Mouse (Mus musculus) CH12.LX (cell line): ENCODE measurements at regions not wholly inside any gene's neighbourhood (a gene's known extent, or its start where the extent isn't known, plus 50 kb on each side); places are given as distances from the start of the nearest gene placed in this dataset.

Experiments
- DNase-seq: peaks from one replicate; pipeline ENCODE4 v3.0.0-alpha.2; 2013; ENCODE audit errors: extremely low read depth
- H3K27ac ChIP-seq: 2 replicates; pipeline ENCODE4 v1.5.1; 2012; ENCODE audit warnings: low read depth, mild to moderate bottlenecking, control low read depth, moderate library complexity; ENCODE audit not compliant: insufficient read depth
- H3K27me3 ChIP-seq: replicated peaks from 2 replicates; pipeline ENCODE3; 2012; ENCODE audit warnings: inconsistent platforms
- H3K36me3 ChIP-seq, 2 experiments: replicated peaks in 1 of 2; 2 replicates each; pipeline versions ENCODE3 to v1.6.1; 2012; ENCODE audit warnings: inconsistent platforms in 1 of 2, low read length in 1 of 2, mild to moderate bottlenecking in 1 of 2, mixed read lengths in 1 of 2, moderate library complexity in 1 of 2; ENCODE audit not compliant: control insufficient read depth in 1 of 2, insufficient read depth in 1 of 2
- H3K4me1 ChIP-seq, 2 experiments: 2 replicates each; pipeline ENCODE4 v1.6.1; 2012; ENCODE audit warnings: inconsistent platforms in 1 of 2, moderate library complexity in 1 of 2; ENCODE audit not compliant: insufficient read depth in 2 of 2, control insufficient read depth in 1 of 2
- H3K4me2 ChIP-seq: 2 replicates; pipeline ENCODE4 v1.6.1; 2012; ENCODE audit warnings: low read depth, mild to moderate bottlenecking, control low read depth; ENCODE audit not compliant: poor library complexity, insufficient read depth, severe bottlenecking
- H3K4me3 ChIP-seq, 3 experiments: fragments of 150-350 bp in 1 of 3; sonication (generic) in 1 of 3; replicated peaks in 1 of 3; 2 replicates each; pipeline versions ENCODE3 to v1.5.1; 2011 to 2012; ENCODE audit warnings: low read depth in 2 of 3, low read length in 2 of 3, mild to moderate bottlenecking in 2 of 3, moderate library complexity in 2 of 3, control low read depth in 1 of 3, improper control_type of control experiment in 1 of 3, inconsistent platforms in 1 of 3, mixed read lengths in 1 of 3; ENCODE audit not compliant: poor library complexity in 1 of 3
- H3K79me2 ChIP-seq: replicated peaks from 2 replicates; pipeline ENCODE4 v1.6.1; 2012; ENCODE audit warnings: mild to moderate bottlenecking, moderate library complexity; ENCODE audit not compliant: control insufficient read depth, poor library complexity, insufficient read depth, severe bottlenecking; ENCODE audit errors: extremely low read depth
- H3K9ac ChIP-seq: 2 replicates; pipeline ENCODE4 v1.6.1; 2012; ENCODE audit warnings: low read depth, mild to moderate bottlenecking, control low read depth, moderate library complexity; ENCODE audit not compliant: insufficient read depth
- H3K9me3 ChIP-seq: replicated peaks from 2 replicates; pipeline ENCODE3; 2012; ENCODE audit warnings: low read length, inconsistent platforms, mixed read lengths
- BHLHE40 ChIP-seq: IDR thresholded peaks from 2 replicates; pipeline ENCODE4 v1.6.1; 2011; ENCODE audit warnings: mild to moderate bottlenecking, low read depth, low read length, improper control_type of control experiment
- CHD1 ChIP-seq: IDR thresholded peaks from 2 replicates; pipeline ENCODE4 v1.6.1; 2012; ENCODE audit warnings: low read depth, low read length, improper control_type of control experiment, inconsistent platforms
- CHD2 ChIP-seq: IDR thresholded peaks from 2 replicates; pipeline ENCODE4 v1.6.1; 2011; ENCODE audit warnings: low read length, improper control_type of control experiment
- CTCF ChIP-seq, 2 experiments: IDR thresholded peaks in 1 of 2; conservative IDR thresholded peaks in 1 of 2; 2 replicates each; pipeline ENCODE4 v1.5.1; 2011 to 2012; ENCODE audit warnings: low read depth in 2 of 2, low read length in 2 of 2, improper control_type of control experiment in 1 of 2, inconsistent platforms in 1 of 2, mild to moderate bottlenecking in 1 of 2, moderate library complexity in 1 of 2
- E2F4 ChIP-seq: IDR thresholded peaks from 2 replicates; pipeline ENCODE4 v1.6.1; 2011; ENCODE audit warnings: low read depth, low read length, improper control_type of control experiment; ENCODE audit not compliant: insufficient replicate concordance
- ELF1 ChIP-seq: IDR thresholded peaks from 2 replicates; pipeline ENCODE4 v1.6.1; 2014; ENCODE audit warnings: low read depth, mild to moderate bottlenecking, inconsistent platforms, low read length, improper control_type of control experiment
- GABPA ChIP-seq: IDR thresholded peaks from 2 replicates; pipeline ENCODE4 v1.6.1; 2012; ENCODE audit warnings: low read depth, low read length, improper control_type of control experiment, inconsistent platforms; ENCODE audit not compliant: insufficient replicate concordance
- IRF4 ChIP-seq: IDR thresholded peaks from 2 replicates; pipeline ENCODE4 v1.6.1; 2014; ENCODE audit warnings: low read depth, mild to moderate bottlenecking, inconsistent platforms, low read length, improper control_type of control experiment
- JUND ChIP-seq: conservative IDR thresholded peaks from 2 replicates; pipeline ENCODE4 v1.6.1; 2011; ENCODE audit warnings: low read depth, low read length, improper control_type of control experiment
- KAT2A ChIP-seq: IDR thresholded peaks from 2 replicates; pipeline ENCODE4 v1.6.1; 2012; ENCODE audit warnings: low read length, improper control_type of control experiment, inconsistent platforms; ENCODE audit not compliant: insufficient replicate concordance
- MAFK ChIP-seq: IDR thresholded peaks from 2 replicates; pipeline ENCODE4 v1.6.1; 2011; ENCODE audit warnings: low read length, improper control_type of control experiment; ENCODE audit not compliant: insufficient replicate concordance
- MEF2A ChIP-seq: IDR thresholded peaks from 2 replicates; pipeline ENCODE4 v1.6.1; 2014; ENCODE audit warnings: low read depth, mild to moderate bottlenecking, inconsistent platforms, low read length, improper control_type of control experiment, borderline replicate concordance
- MXI1 ChIP-seq: IDR thresholded peaks from 2 replicates; pipeline ENCODE4 v1.6.1; 2011; ENCODE audit warnings: mild to moderate bottlenecking, low read depth, low read length, improper control_type of control experiment
- MYC ChIP-seq: IDR thresholded peaks from 2 replicates; pipeline ENCODE4 v1.6.1; 2011; ENCODE audit warnings: low read depth, mild to moderate bottlenecking, improper control_type of control experiment, low read length
- NELFE ChIP-seq: IDR thresholded peaks from 2 replicates; pipeline ENCODE4 v1.6.1; 2011; ENCODE audit warnings: low read depth, low read length, improper control_type of control experiment
- NRF1 ChIP-seq: IDR thresholded peaks from 2 replicates; pipeline ENCODE4 v1.6.1; 2014; ENCODE audit warnings: low read depth, mild to moderate bottlenecking, inconsistent platforms, low read length, improper control_type of control experiment, moderate library complexity
- POLR2A ChIP-seq: IDR thresholded peaks from 2 replicates; pipeline ENCODE4 v1.6.1; 2011; ENCODE audit warnings: low read depth, mild to moderate bottlenecking, improper control_type of control experiment, low read length
- RAD21 ChIP-seq: IDR thresholded peaks from 2 replicates; pipeline ENCODE4 v1.6.1; 2011; ENCODE audit warnings: low read depth, mild to moderate bottlenecking, low read length, improper control_type of control experiment, moderate library complexity
- RCOR1 ChIP-seq: conservative IDR thresholded peaks from 2 replicates; pipeline ENCODE4 v1.6.1; 2012; ENCODE audit warnings: low read depth, mild to moderate bottlenecking, inconsistent platforms, low read length, improper control_type of control experiment
- SMC3 ChIP-seq: IDR thresholded peaks from 2 replicates; pipeline ENCODE4 v1.6.1; 2011; ENCODE audit warnings: low read depth, low read length, improper control_type of control experiment
- TBP ChIP-seq: conservative IDR thresholded peaks from 2 replicates; pipeline ENCODE4 v1.6.1; 2011; ENCODE audit warnings: low read depth, low read length, improper control_type of control experiment
- TCF12 ChIP-seq: IDR thresholded peaks from 2 replicates; pipeline ENCODE4 v1.6.1; 2014; ENCODE audit warnings: low read depth, mild to moderate bottlenecking, inconsistent platforms, low read length, improper control_type of control experiment
- USF2 ChIP-seq: conservative IDR thresholded peaks from 2 replicates; pipeline ENCODE4 v1.6.1; 2011; ENCODE audit warnings: low read depth, low read length, improper control_type of control experiment
- ZC3H11A ChIP-seq: IDR thresholded peaks from 2 replicates; pipeline ENCODE4 v1.6.1; 2012; ENCODE audit warnings: low read depth, mild to moderate bottlenecking, inconsistent platforms, low read length, improper control_type of control experiment
- ZNF384 ChIP-seq: IDR thresholded peaks from 2 replicates; pipeline ENCODE4 v1.6.1; 2012; ENCODE audit warnings: low read depth, low read length, improper control_type of control experiment, inconsistent platforms
- dilution Hi-C: fragments of 300-500 bp; cut with MboI; formaldehyde crosslinking; loops from 2 replicates; pipeline ENCODE4 v1.14.3; 2020; ENCODE audit warnings: low sequenced_read_pairs; ENCODE audit not compliant: extremely low pct_unique_long_range_greater_than_20kb, extremely low pct_ligation_motif_present
- in situ Hi-C: fragments of 300-500 bp; cut with MboI; formaldehyde crosslinking; loops from 3 replicates; pipeline ENCODE4 v1.14.3; 2019; ENCODE audit warnings: low sequenced_read_pairs, low pct_ligation_motif_present, low pct_unique_long_range_greater_than_20kb, mixed read lengths

- Histone ChIP-seq H3K27ac (no peak overlapping the region), H3K9me3 (peaks cover 86% of the 10 kb centered on the region), H3K4me3 (no peak overlapping the region), H3K4me1 (no peaks in the 10 kb centered on the region), H3K4me2 (no peak overlapping the region), H3K36me3 (no peaks in the 10 kb centered on the region), H3K79me2 (no peaks in the 10 kb centered on the region), H3K27me3 (no peaks in the 10 kb centered on the region), H3K9ac (no peak overlapping the region)
- TF ChIP-seq IRF4 (no peak), E2F4 (no peak), MAFK (no peak), MXI1 (no peak), CHD1 (no peak), TCF12 (no peak), NRF1 (no peak), USF2 (no peak), MEF2A (no peak), BHLHE40 (no peak), ELF1 (no peak), CTCF (conservative IDR thresholded peaks at IDR 0.05 in 1 of 2, IDR thresholded peaks at IDR 0.05 in 1 of 2; ENCODE audit: low read depth in 2 of 2, low read length in 2 of 2) (no peak)
- dilution Hi-C loops (no loop called here), in situ Hi-C loops (no loop called here)
- DNase-seq = no peak
These were observed 217.8 kb upstream of the Fam19a5 start for GRCm38 (mm10) chr15:87326281-87326680.

DNA sequence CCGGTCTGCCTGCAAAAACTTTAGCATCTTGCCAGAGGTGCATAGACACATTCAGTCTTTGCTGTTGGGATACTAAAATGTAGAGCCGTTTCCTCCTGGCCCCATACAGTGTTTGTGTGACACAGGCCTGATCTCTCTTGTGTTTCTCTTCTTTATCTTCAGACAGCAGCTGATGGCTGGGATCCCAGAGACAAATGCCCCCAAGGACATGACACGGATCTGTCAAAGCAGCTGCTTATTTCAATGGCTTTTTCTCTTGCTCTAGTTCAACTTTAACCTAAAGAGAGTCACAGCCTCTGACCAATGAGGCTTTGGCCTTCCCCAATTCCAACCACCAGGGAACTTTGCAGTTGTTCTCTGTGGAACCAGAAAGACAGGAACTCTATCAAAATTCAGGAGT is 211.7 kb upstream of the Fam19a5 start:
- no peaks in the 10 kb centered on the region for H3K27me3 ChIP-seq
- H3K4me1 ChIP-seq = no peaks in the 10 kb centered on the region
- H3K9me3 ChIP-seq = peaks cover 92% of the 10 kb centered on the region
- H3K9ac ChIP-seq = no peak overlapping the region
- no peak overlapping the region for H3K27ac ChIP-seq
- no peaks in the 10 kb centered on the region for H3K36me3 ChIP-seq
- TF ChIP-seq MEF2A (no peak), RCOR1 (no peak)
- no peak for DNase-seq
- H3K79me2 ChIP-seq = no peaks in the 10 kb centered on the region
- H3K4me3 ChIP-seq = no peak overlapping the region
- dilution Hi-C loops = no loop called here
- in situ Hi-C loops = no loop called here
- no peak overlapping the region for H3K4me2 ChIP-seq

DNA sequence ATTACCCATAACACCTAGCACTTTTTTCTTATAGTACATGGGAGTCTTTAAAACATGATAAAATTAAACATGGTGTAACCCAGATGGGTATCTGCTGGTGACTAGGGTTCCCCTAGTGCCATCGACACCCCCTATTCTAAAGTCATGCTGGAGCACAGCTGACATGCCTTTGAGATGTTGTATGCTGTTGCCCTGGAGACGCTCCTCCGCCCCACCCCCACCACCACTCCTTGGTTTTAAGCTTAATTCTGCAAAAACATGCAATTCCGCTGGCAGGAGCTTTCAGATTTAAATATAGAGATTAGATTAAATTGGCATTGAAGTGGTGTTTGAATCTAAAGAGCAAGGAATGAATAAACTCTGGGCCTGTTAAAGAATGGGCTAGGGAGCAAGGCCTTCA is 210.6 kb upstream of the Fam19a5 start:
- in situ Hi-C loops = no loop called here
- dilution Hi-C loops = no loop called here
- TF ChIP-seq GABPA (no peak), SMC3 (no peak), MEF2A (no peak), E2F4 (no peak), JUND (no peak), CHD2 (no peak), TBP (no peak), CTCF (conservative IDR thresholded peaks at IDR 0.05 in 1 of 2, IDR thresholded peaks at IDR 0.05 in 1 of 2; ENCODE audit: low read depth in 2 of 2, low read length in 2 of 2) (no peak), ELF1 (no peak), USF2 (no peak), RCOR1 (no peak), RAD21 (no peak), ZNF384 (no peak), MXI1 (no peak), KAT2A (no peak), NELFE (no peak), POLR2A (no peak), ZC3H11A (no peak), MYC (no peak)

More for the DNA sequence above, 210.6 kb upstream of the Fam19a5 start:
- Histone ChIP-seq H3K27ac (no peak overlapping the region), H3K4me1 (no peaks in the 10 kb centered on the region), H3K9me3 (peaks cover 92% of the 10 kb centered on the region), H3K27me3 (no peaks in the 10 kb centered on the region), H3K4me2 (no peak overlapping the region), H3K36me3 (no peaks in the 10 kb centered on the region), H3K9ac (no peak overlapping the region), H3K79me2 (no peaks in the 10 kb centered on the region), H3K4me3 (no peak overlapping the region)
- no peak for DNase-seq
